Mouse (Mus musculus) MEL (cell line): ENCODE measurements at regions not wholly inside any gene's neighbourhood (a gene's known extent, or its start where the extent isn't known, plus 50 kb on each side); places are given as distances from the start of the nearest gene placed in this dataset.

Experiments used
- DNase-seq: peaks from one replicate; pipeline ENCODE4 v3.0.0; 2011; ENCODE audit warnings: low read depth, low spot score
- H3K27ac ChIP-seq: 2 replicates; pipeline ENCODE4 v1.5.1; 2012; ENCODE audit warnings: low read depth, mild to moderate bottlenecking, control low read depth, low read length, moderate library complexity; ENCODE audit not compliant: control insufficient read depth
- H3K27me3 ChIP-seq, 2 experiments: fragments of 150-350 bp in 1 of 2; sonication (generic) in 1 of 2; 2 replicates each; pipeline ENCODE4 v1.6.1; 2012; ENCODE audit warnings: low read length in 2 of 2, mild to moderate bottlenecking in 2 of 2, improper control_type of control experiment in 1 of 2, moderate library complexity in 1 of 2; ENCODE audit not compliant: insufficient read depth in 2 of 2, control insufficient read depth in 1 of 2
- H3K36me3 ChIP-seq, 2 experiments: 2 replicates each; pipeline ENCODE4 v1.6.1; 2012 to 2014; ENCODE audit warnings: low read length in 2 of 2, improper control_type of control experiment in 1 of 2, inconsistent platforms in 1 of 2, mild to moderate bottlenecking in 1 of 2; ENCODE audit not compliant: insufficient read depth in 2 of 2, control insufficient read depth in 1 of 2
- H3K4me1 ChIP-seq, 2 experiments: fragments of 150-350 bp in 1 of 2; sonication (generic) in 1 of 2; 2 replicates each; pipeline ENCODE4 v1.6.1; 2012; ENCODE audit warnings: low read length in 2 of 2, improper control_type of control experiment in 1 of 2, mild to moderate bottlenecking in 1 of 2; ENCODE audit not compliant: insufficient read depth in 2 of 2, control insufficient read depth in 1 of 2
- H3K4me3 ChIP-seq, 2 experiments: fragments of 150-350 bp in 1 of 2; sonication (generic) in 1 of 2; 2 replicates each; pipeline ENCODE4 v1.5.1; 2012; ENCODE audit warnings: low read depth in 2 of 2, low read length in 2 of 2, mild to moderate bottlenecking in 2 of 2, moderate library complexity in 2 of 2, control low read depth in 1 of 2, improper control_type of control experiment in 1 of 2; ENCODE audit not compliant: control insufficient read depth in 1 of 2, insufficient read depth in 1 of 2
- H3K79me2 ChIP-seq: 2 replicates; pipeline ENCODE4 v1.6.1; 2012; ENCODE audit warnings: mild to moderate bottlenecking, low read length, moderate library complexity; ENCODE audit not compliant: control insufficient read depth, poor library complexity, insufficient read depth
- H3K9ac ChIP-seq: 2 replicates; pipeline ENCODE4 v1.6.1; 2012; ENCODE audit warnings: low read depth, mild to moderate bottlenecking, control low read depth, low read length, moderate library complexity; ENCODE audit not compliant: control insufficient read depth, poor library complexity, severe bottlenecking
- H3K9me3 ChIP-seq: fragments of 150-350 bp; sonication (generic); replicated peaks from 2 replicates; pipeline ENCODE4 v1.6.1; 2012; ENCODE audit warnings: mild to moderate bottlenecking, low read length, improper control_type of control experiment, moderate library complexity; ENCODE audit not compliant: insufficient read depth
- BHLHE40 ChIP-seq: IDR thresholded peaks from 2 replicates; pipeline ENCODE4 v1.6.1; 2012; ENCODE audit warnings: low read depth, mild to moderate bottlenecking, inconsistent platforms, low read length, improper control_type of control experiment, borderline replicate concordance
- ELF1 ChIP-seq: IDR thresholded peaks from 2 replicates; pipeline ENCODE4 v1.6.1; 2014; ENCODE audit warnings: low read depth, mild to moderate bottlenecking, inconsistent platforms, low read length, improper control_type of control experiment, moderate library complexity
- EP300 ChIP-seq, 2 experiments: IDR thresholded peaks; 2 replicates each; pipeline ENCODE4 v1.6.1; 2011; ENCODE audit warnings: improper control_type of control experiment in 2 of 2, low read length in 2 of 2, low read depth in 1 of 2, mild to moderate bottlenecking in 1 of 2
- ETS1 ChIP-seq: IDR thresholded peaks from 2 replicates; pipeline ENCODE4 v1.6.1; 2012; ENCODE audit warnings: low read depth, mild to moderate bottlenecking, inconsistent platforms, low read length, improper control_type of control experiment, moderate library complexity
- GABPA ChIP-seq: IDR thresholded peaks from 2 replicates; pipeline ENCODE4 v1.6.1; 2012; ENCODE audit warnings: low read depth, mild to moderate bottlenecking, inconsistent platforms, low read length, improper control_type of control experiment, moderate library complexity
- HCFC1 ChIP-seq: IDR thresholded peaks from 2 replicates; pipeline ENCODE4 v1.6.1; 2012; ENCODE audit warnings: low read depth, mild to moderate bottlenecking, inconsistent platforms, low read length, improper control_type of control experiment, moderate library complexity
- KAT2A ChIP-seq: conservative IDR thresholded peaks from 2 replicates; pipeline ENCODE4 v1.6.1; 2012; ENCODE audit warnings: low read depth, low read length, improper control_type of control experiment, inconsistent platforms
- MAX ChIP-seq: IDR thresholded peaks from 2 replicates; pipeline ENCODE4 v1.6.1; 2011; ENCODE audit warnings: low read length, improper control_type of control experiment
- MAZ ChIP-seq: IDR thresholded peaks from 2 replicates; pipeline ENCODE4 v1.6.1; 2012; ENCODE audit warnings: low read depth, mild to moderate bottlenecking, inconsistent platforms, low read length, improper control_type of control experiment
- MEF2A ChIP-seq: IDR thresholded peaks from 2 replicates; pipeline ENCODE4 v1.6.1; 2014; ENCODE audit warnings: low read depth, mild to moderate bottlenecking, inconsistent platforms, low read length, improper control_type of control experiment; ENCODE audit not compliant: poor library complexity, insufficient replicate concordance, severe bottlenecking; ENCODE audit errors: extremely low read depth
- MXI1 ChIP-seq: IDR thresholded peaks from 2 replicates; pipeline ENCODE4 v1.6.1; 2011; ENCODE audit warnings: mild to moderate bottlenecking, low read depth, low read length, improper control_type of control experiment
- NRF1 ChIP-seq: IDR thresholded peaks from 2 replicates; pipeline ENCODE4 v1.6.1; 2014; ENCODE audit warnings: low read depth, mild to moderate bottlenecking, inconsistent platforms, low read length, improper control_type of control experiment, moderate library complexity; ENCODE audit not compliant: poor library complexity, insufficient read depth, severe bottlenecking
- POLR2AphosphoS2 ChIP-seq: IDR thresholded peaks from 2 replicates; pipeline ENCODE4 v1.6.1; 2011; ENCODE audit warnings: low read length, improper control_type of control experiment
- POLR2AphosphoS5 ChIP-seq: IDR thresholded peaks from 2 replicates; pipeline ENCODE4 v1.6.1; 2012; ENCODE audit warnings: low read depth, borderline replicate concordance, mild to moderate bottlenecking, inconsistent platforms, low read length, moderate library complexity, mixed read lengths
- SIN3A ChIP-seq: IDR thresholded peaks from 2 replicates; pipeline ENCODE4 v1.6.1; 2012; ENCODE audit warnings: low read length, improper control_type of control experiment, inconsistent platforms
- TAL1 ChIP-seq: IDR thresholded peaks from 2 replicates; pipeline ENCODE4 v1.6.1; 2012; ENCODE audit warnings: mild to moderate bottlenecking, inconsistent platforms, low read length, moderate library complexity, mixed read lengths
- TBP ChIP-seq: IDR thresholded peaks from 2 replicates; pipeline ENCODE4 v1.8.0; 2011; ENCODE audit warnings: low read depth, low read length, improper control_type of control experiment
- TCF12 ChIP-seq: IDR thresholded peaks from 2 replicates; pipeline ENCODE4 v1.6.1; 2014; ENCODE audit warnings: low read depth, mild to moderate bottlenecking, inconsistent platforms, low read length, improper control_type of control experiment, moderate library complexity
- UBTF ChIP-seq: IDR thresholded peaks from 2 replicates; pipeline ENCODE4 v1.6.1; 2012; ENCODE audit warnings: low read depth, mild to moderate bottlenecking, inconsistent platforms, low read length, improper control_type of control experiment, moderate library complexity, borderline replicate concordance; ENCODE audit not compliant: insufficient read depth
- USF2 ChIP-seq, 2 experiments: IDR thresholded peaks; 2 replicates each; pipeline ENCODE4 v1.6.1; 2011 to 2012; ENCODE audit warnings: improper control_type of control experiment in 2 of 2, low read length in 2 of 2, borderline replicate concordance in 1 of 2, inconsistent platforms in 1 of 2, low read depth in 1 of 2, mild to moderate bottlenecking in 1 of 2; ENCODE audit not compliant: insufficient read depth in 1 of 2
- ZC3H11A ChIP-seq: IDR thresholded peaks from 2 replicates; pipeline ENCODE4 v1.6.1; 2012; ENCODE audit warnings: low read depth, mild to moderate bottlenecking, inconsistent platforms, low read length, improper control_type of control experiment
- ZKSCAN1 ChIP-seq: IDR thresholded peaks from 2 replicates; pipeline ENCODE4 v1.6.1; 2012; ENCODE audit warnings: low read depth, mild to moderate bottlenecking, inconsistent platforms, low read length, improper control_type of control experiment, moderate library complexity

DNA sequence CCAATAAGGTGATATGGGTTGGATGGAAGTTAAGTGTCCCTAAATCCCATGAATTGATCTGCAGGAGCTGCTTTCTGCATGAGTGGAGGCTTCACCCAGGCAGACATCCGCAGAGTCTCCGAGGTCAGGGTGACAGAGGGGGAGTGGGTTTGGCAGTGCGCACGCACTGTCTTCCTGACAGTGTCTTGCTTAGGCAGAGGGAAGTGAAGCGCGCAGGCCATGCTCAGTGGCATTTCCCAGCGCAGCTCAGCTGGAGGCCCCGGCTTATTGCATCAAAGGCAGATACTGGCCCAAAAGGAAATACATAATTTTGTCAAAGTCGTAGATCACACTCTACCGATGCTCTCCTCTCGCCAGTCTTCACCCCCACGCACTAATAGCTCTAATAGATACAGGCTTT, 252.7 kb upstream of the Dnajc24 start:
- Histone ChIP-seq H3K36me3 (no peaks in the 10 kb centered on the region), H3K9ac (no peak overlapping the region), H3K4me3 (no peak overlapping the region), H3K4me1 (no peaks in the 10 kb centered on the region), H3K27ac (no peak overlapping the region), H3K9me3 (no peaks in the 10 kb centered on the region), H3K79me2 (no peaks in the 10 kb centered on the region), H3K27me3 (no peaks in the 10 kb centered on the region)
- no peak for DNase-seq
- TF ChIP-seq EP300 (IDR thresholded peaks at IDR 0.05; ENCODE audit: low read depth in 1 of 2, low read length in 2 of 2) = no peak
- TF ChIP-seq BHLHE40 = no peak
- TF ChIP-seq TCF12 = no peak
- no peak for TF ChIP-seq KAT2A
- no peak for TF ChIP-seq MXI1
- TF ChIP-seq ETS1 = no peak
- TF ChIP-seq TBP = no peak

DNA sequence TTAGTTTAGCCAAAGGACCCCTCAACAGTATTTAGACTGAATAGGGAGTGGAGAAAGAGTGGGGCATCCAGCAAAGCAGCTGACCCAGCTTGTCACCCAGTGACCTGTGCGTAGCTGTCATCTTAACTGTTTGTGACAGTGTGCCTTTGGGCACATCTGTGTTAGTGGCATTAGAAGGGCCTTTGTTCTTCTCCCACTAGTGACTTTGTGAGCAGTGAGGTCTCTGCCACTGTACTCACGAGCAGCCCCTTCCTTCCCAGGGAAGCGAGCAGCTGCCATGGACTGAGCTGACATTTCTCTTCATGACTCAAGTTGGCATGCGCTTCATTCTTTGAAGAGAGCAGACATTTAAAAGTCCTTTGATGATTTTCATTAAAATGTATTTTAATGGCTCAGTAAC, 231.0 kb upstream of the Dnajc24 start:
- DNase-seq = no peak
- no peak overlapping the region for H3K9ac ChIP-seq
- H3K9me3 ChIP-seq = no peaks in the 10 kb centered on the region
- no peak overlapping the region for H3K27ac ChIP-seq
- TF ChIP-seq MAX (no peak), NRF1 (no peak), ZC3H11A (no peak), POLR2AphosphoS5 (no peak), ZKSCAN1 (no peak), GABPA (no peak), UBTF (no peak), SIN3A (no peak), ELF1 (no peak), HCFC1 (no peak), TBP (no peak), MAZ (no peak), TAL1 (no peak), MEF2A (no peak), POLR2AphosphoS2 (no peak), USF2 (IDR thresholded peaks at IDR 0.05; ENCODE audit: borderline replicate concordance in 1 of 2, insufficient read depth in 1 of 2, low read depth in 1 of 2, low read length in 2 of 2) (no peak)
- no peak overlapping the region for H3K4me3 ChIP-seq
- H3K36me3 ChIP-seq = no peaks in the 10 kb centered on the region
- no peaks in the 10 kb centered on the region for H3K4me1 ChIP-seq
- H3K27me3 ChIP-seq = no peaks in the 10 kb centered on the region
- H3K79me2 ChIP-seq = no peaks in the 10 kb centered on the region
